Comparison of ENCODE assay signal across 15 mouse cellular contexts in the genomic region with DNA sequence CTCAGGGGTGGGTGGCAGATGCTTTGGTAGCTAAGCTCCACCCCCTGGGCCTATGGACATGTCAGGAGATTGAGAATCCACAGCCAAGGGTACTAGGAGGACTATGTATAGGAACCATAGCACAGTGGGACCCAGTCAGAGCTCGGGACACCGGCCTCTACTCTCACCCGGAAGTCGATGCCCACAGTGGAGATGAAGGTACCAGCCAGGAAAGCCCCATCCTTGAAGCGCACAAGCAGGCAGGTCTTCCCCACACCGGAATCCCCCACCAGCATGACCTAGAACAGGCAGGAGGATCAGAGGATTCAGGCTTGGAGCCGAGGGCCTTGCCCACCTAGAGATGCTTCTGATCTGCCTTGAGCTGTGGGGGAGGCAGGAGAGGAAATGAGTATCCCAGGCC. TPM values are rescaled to one million over a fixed set of nuclear protein-coding genes. Genes with fewer than 3 reads are reported as not detected.
DNase-seq lines count a peak whose midpoint lies in the region; ATAC-seq and TF ChIP-seq lines count a peak whose summit lies in the region.
"Had no signal": no experiment of that assay in that cellular context is flagged by ENCODE, and none has a peak within 500 bp of the region (broad histone marks: within the 10 kb centered on the region; RNA-seq: fewer than 3 reads in every experiment).

No protein-coding gene starts in this region.

- H3K27me3 ChIP-seq in hindbrain, embryonic 11.5 days (ENCODE audit: control insufficient read depth, insufficient read depth, low read length) = no peaks in the 10 kb centered on the region
- no peaks in the 10 kb centered on the region for H3K27me3 ChIP-seq in hindbrain, embryonic 12.5 days
- H3K27me3 ChIP-seq in midbrain, embryonic 12.5 days = no peaks in the 10 kb centered on the region
- no peaks in the 10 kb centered on the region for H3K27me3 ChIP-seq in midbrain, embryonic 11.5 days (ENCODE audit: control insufficient read depth, insufficient read depth, low read length)
- peaks cover 11% of the 10 kb centered on the region; the same call in 1 of the 2 replicates for H3K27me3 ChIP-seq in hindbrain, embryonic 13.5 days
- no peaks in the 10 kb centered on the region for H3K27me3 ChIP-seq in neural tube, embryonic 13.5 days
- H3K27me3 ChIP-seq in thymus, adult 2 months (ENCODE audit: control insufficient read depth, insufficient read depth, low read length) = no peaks in the 10 kb centered on the region

- no peak for TF ChIP-seq POLR2A in thymus, adult 2 months (IDR thresholded peaks at IDR 0.05; ENCODE audit: control insufficient read depth, extremely low read depth, insufficient read depth, low read length, poor library complexity)

- no peaks in the 10 kb centered on the region; the same call in 1 of the 2 replicates for H3K36me3 ChIP-seq in hindbrain, embryonic 11.5 days (ENCODE audit: control insufficient read depth, insufficient read depth, low read length)
- 0 out of 2 replicates have a peak, but pooled peaks cover 10% of the 10 kb centered on the region for H3K36me3 ChIP-seq in hindbrain, embryonic 12.5 days
- H3K36me3 ChIP-seq in midbrain, embryonic 12.5 days = peaks cover 6% of the 10 kb centered on the region
- no peaks in the 10 kb centered on the region for H3K36me3 ChIP-seq in midbrain, embryonic 11.5 days (ENCODE audit: control insufficient read depth, insufficient read depth, low read length)
- H3K36me3 ChIP-seq in hindbrain, embryonic 13.5 days = peaks cover 14% of the 10 kb centered on the region
- 0 out of 2 replicates have a peak, but pooled peaks cover 16% of the 10 kb centered on the region for H3K36me3 ChIP-seq in neural tube, embryonic 13.5 days
- H3K36me3 ChIP-seq in thymus, adult 2 months (ENCODE audit: control insufficient read depth, insufficient read depth, low read length) = no peaks in the 10 kb centered on the region

- H3K4me3 ChIP-seq in hindbrain, embryonic 11.5 days (ENCODE audit: low read depth, low read length) = no peak overlapping the region
- H3K4me3 ChIP-seq in hindbrain, embryonic 12.5 days = no peak overlapping the region
- H3K4me3 ChIP-seq in midbrain, embryonic 12.5 days = no peak overlapping the region
- no peak overlapping the region for H3K4me3 ChIP-seq in midbrain, embryonic 11.5 days (ENCODE audit: low read depth, low read length)
- no peak overlapping the region for H3K4me3 ChIP-seq in hindbrain, embryonic 13.5 days
- H3K4me3 ChIP-seq in neural tube, embryonic 13.5 days = no peak overlapping the region
- H3K4me3 ChIP-seq in thymus, adult 2 months (ENCODE audit: control insufficient read depth, insufficient read depth, low read length) = no peak overlapping the region
- H3K4me3 ChIP-seq: megakaryocyte, embryonic 14.5 days had no signal

- H3K9me3 ChIP-seq in hindbrain, embryonic 11.5 days (ENCODE audit: control insufficient read depth, low read length) = no peaks in the 10 kb centered on the region
- no peaks in the 10 kb centered on the region for H3K9me3 ChIP-seq in hindbrain, embryonic 12.5 days (replicated peaks)
- no peaks in the 10 kb centered on the region for H3K9me3 ChIP-seq in midbrain, embryonic 12.5 days
- no peaks in the 10 kb centered on the region for H3K9me3 ChIP-seq in midbrain, embryonic 11.5 days (ENCODE audit: control insufficient read depth, low read length)
- no peaks in the 10 kb centered on the region for H3K9me3 ChIP-seq in hindbrain, embryonic 13.5 days
- H3K9me3 ChIP-seq in neural tube, embryonic 13.5 days = no peaks in the 10 kb centered on the region
- H3K9me3 ChIP-seq: megakaryocyte, embryonic 14.5 days had no signal

- ATAC-seq in hindbrain, embryonic 11.5 days (ENCODE audit: low FRiP score) = no peak
- ATAC-seq in hindbrain, embryonic 12.5 days (ENCODE audit: low FRiP score) = no peak
- ATAC-seq in midbrain, embryonic 12.5 days (ENCODE audit: low FRiP score, low read depth) = no peak
- no peak for ATAC-seq in midbrain, embryonic 11.5 days (ENCODE audit: low FRiP score)
- ATAC-seq in hindbrain, embryonic 13.5 days (ENCODE audit: low FRiP score) = no peak
- no peak for ATAC-seq in neural tube, embryonic 13.5 days (ENCODE audit: low read depth)

- DNase-seq in hindbrain, embryonic 11.5 days (ENCODE audit: low spot score) = no peak
- no peak for DNase-seq in midbrain, embryonic 11.5 days (ENCODE audit: low spot score, missing footprints)
- DNase-seq in left cerebral cortex, adult 18-20 months (ENCODE audit: low spot score in 2 of 2) = no peak
- DNase-seq in thymus, adult 2 months = no peak
- DNase-seq: adrenal gland, postnatal 36 days; cerebellum, adult 18-20 months; heart, adult 11 months; lung, adult 18-20 months had no signal

- WGBS in hindbrain, embryonic 11.5 days = 76% methylated on average over 7 of the region's 7 CpGs
- 72% methylated on average over 7 of the region's 7 CpGs for whole genome bisulfite sequencing in hindbrain, embryonic 12.5 days
- 77% methylated on average over 7 of the region's 7 CpGs for WGBS in midbrain, embryonic 12.5 days
- 70% methylated on average over 7 of the region's 7 CpGs for WGBS in midbrain, embryonic 11.5 days
- 82% methylated on average over 7 of the region's 7 CpGs for whole genome bisulfite sequencing in hindbrain, embryonic 13.5 days
- 78% methylated on average over 7 of the region's 7 CpGs for WGBS in neural tube, embryonic 13.5 days
- WGBS in thymus, adult 2 months = 96% methylated on average over 7 of the region's 7 CpGs

- H3K9ac ChIP-seq in hindbrain, embryonic 11.5 days (ENCODE audit: low read depth, low read length) = peak overlapping the region; percentile 20; the same call in 1 of the 2 replicates
- H3K9ac ChIP-seq in hindbrain, embryonic 12.5 days = no peak overlapping the region
- peak overlapping the region; percentile 28 for H3K9ac ChIP-seq in midbrain, embryonic 12.5 days (replicated peaks)
- H3K9ac ChIP-seq in midbrain, embryonic 11.5 days (ENCODE audit: low read length) = no peak overlapping the region
- H3K9ac ChIP-seq in hindbrain, embryonic 13.5 days = peak overlapping the region; percentile 83
- H3K9ac ChIP-seq in neural tube, embryonic 13.5 days = peak overlapping the region; percentile 39; the same call in 1 of the 2 replicates

- no peak overlapping the region for H3K4me2 ChIP-seq in hindbrain, embryonic 11.5 days (replicated peaks; ENCODE audit: low read depth, low read length)
- no peak overlapping the region for H3K4me2 ChIP-seq in hindbrain, embryonic 12.5 days (replicated peaks)
- H3K4me2 ChIP-seq in midbrain, embryonic 12.5 days (replicated peaks) = no peak overlapping the region
- H3K4me2 ChIP-seq in midbrain, embryonic 11.5 days = no peak overlapping the region
- no peak overlapping the region for H3K4me2 ChIP-seq in hindbrain, embryonic 13.5 days
- H3K4me2 ChIP-seq in neural tube, embryonic 13.5 days = no peak overlapping the region

- H3K4me1 ChIP-seq in hindbrain, embryonic 11.5 days (replicated peaks; ENCODE audit: control insufficient read depth, insufficient read depth, low read length) = peaks cover 10% of the 10 kb centered on the region
- peaks cover 42% of the 10 kb centered on the region for H3K4me1 ChIP-seq in hindbrain, embryonic 12.5 days
- peaks cover 52% of the 10 kb centered on the region for H3K4me1 ChIP-seq in midbrain, embryonic 12.5 days
- peaks cover 29% of the 10 kb centered on the region for H3K4me1 ChIP-seq in midbrain, embryonic 11.5 days (ENCODE audit: control insufficient read depth, insufficient read depth, low read length)
- H3K4me1 ChIP-seq in hindbrain, embryonic 13.5 days (replicated peaks) = peaks cover 53% of the 10 kb centered on the region
- peaks cover 49% of the 10 kb centered on the region for H3K4me1 ChIP-seq in neural tube, embryonic 13.5 days (replicated peaks)
- peaks cover 21% of the 10 kb centered on the region for H3K4me1 ChIP-seq in thymus, adult 2 months (replicated peaks; ENCODE audit: control insufficient read depth, insufficient read depth, low read length)

- TF ChIP-seq CTCF in thymus, adult 2 months (IDR thresholded peaks at IDR 0.05; ENCODE audit: borderline replicate concordance, control insufficient read depth, extremely low read depth, insufficient read depth, low read length, poor library complexity) = no peak

- H3K27ac ChIP-seq in hindbrain, embryonic 11.5 days (ENCODE audit: low read depth, low read length) = no peak overlapping the region
- no peak overlapping the region for H3K27ac ChIP-seq in hindbrain, embryonic 12.5 days
- H3K27ac ChIP-seq in midbrain, embryonic 12.5 days (replicated peaks) = no peak overlapping the region
- no peak overlapping the region for H3K27ac ChIP-seq in midbrain, embryonic 11.5 days (ENCODE audit: low read depth, low read length)
- H3K27ac ChIP-seq in hindbrain, embryonic 13.5 days = no peak overlapping the region
- H3K27ac ChIP-seq in neural tube, embryonic 13.5 days (replicated peaks) = no peak overlapping the region
- no peak overlapping the region for H3K27ac ChIP-seq in thymus, adult 2 months (ENCODE audit: control insufficient read depth, insufficient read depth, low read length)

RNA-seq across cellular contexts. Expression of gene Rab26, which starts 2.0 kb away (rescaled TPM):
- 1.8 and 2.8 TPM in 2 replicates for polyA plus RNA-seq in hindbrain, embryonic 11.5 days (2014; fragmentation: Nextera tagmentation; extraction: Ambion mirVana)
- 2.1 and 2.8 TPM in 2 replicates for polyA plus RNA-seq in hindbrain, embryonic 12.5 days (2016; fragmentation: Nextera tagmentation; extraction: Ambion mirVana)
- 1.9 and 2.2 TPM in 2 replicates for polyA plus RNA-seq in midbrain, embryonic 12.5 days (2016; fragmentation: Nextera tagmentation; extraction: Ambion mirVana)
- 1.8 and 2.2 TPM in 2 replicates for polyA plus RNA-seq in midbrain, embryonic 11.5 days (2014; fragmentation: Nextera tagmentation; extraction: Ambion mirVana)
- 2.8 and 3.1 TPM in 2 replicates for polyA plus RNA-seq in hindbrain, embryonic 13.5 days (2015; fragmentation: Nextera tagmentation; extraction: Ambion mirVana)
- polyA plus RNA-seq in neural tube, embryonic 13.5 days (2015; fragmentation: Nextera tagmentation; extraction: Ambion mirVana) = 1.5 and 1.6 TPM in 2 replicates
- 10 to 100 TPM; 45.8 to 50.0 TPM for total RNA-seq in left cerebral cortex, adult 18-20 months (2021)
- polyA plus RNA-seq in thymus, adult 2 months (2012; rRNA removed) = 1.6 and 1.9 TPM in 2 replicates
- total RNA-seq: heart, postnatal 25 days; neutrophil, adult 5-6 weeks had no signal

RNA-seq across cellular contexts. Expression of gene Traf7, which starts 4.3 kb away (rescaled TPM):
- 65.8 and 71.1 TPM in 2 replicates for polyA plus RNA-seq in hindbrain, embryonic 11.5 days (2014; fragmentation: Nextera tagmentation; extraction: Ambion mirVana)
- polyA plus RNA-seq in hindbrain, embryonic 12.5 days (2016; fragmentation: Nextera tagmentation; extraction: Ambion mirVana) = 86.5 and 87.0 TPM in 2 replicates
- 92.4 and 94.9 TPM in 2 replicates for polyA plus RNA-seq in midbrain, embryonic 12.5 days (2016; fragmentation: Nextera tagmentation; extraction: Ambion mirVana)
- polyA plus RNA-seq in midbrain, embryonic 11.5 days (2014; fragmentation: Nextera tagmentation; extraction: Ambion mirVana) = 67.1 and 80.8 TPM in 2 replicates
- polyA plus RNA-seq in hindbrain, embryonic 13.5 days (2015; fragmentation: Nextera tagmentation; extraction: Ambion mirVana) = 86.0 and 89.9 TPM in 2 replicates
- 70.1 and 82.9 TPM in 2 replicates for polyA plus RNA-seq in neural tube, embryonic 13.5 days (2015; fragmentation: Nextera tagmentation; extraction: Ambion mirVana)
- total RNA-seq in left cerebral cortex, adult 18-20 months (2021) = 10 to 100 TPM; 64.2 to 83.9 TPM
- polyA plus RNA-seq in thymus, adult 2 months (2012; rRNA removed) = 339 and 362 TPM in 2 replicates

RNA-seq across cellular contexts. Expression of gene Pkd1, which starts 17.6 kb away (rescaled TPM):
- 16.0 and 22.2 TPM in 2 replicates for polyA plus RNA-seq in hindbrain, embryonic 11.5 days (2014; fragmentation: Nextera tagmentation; extraction: Ambion mirVana)
- 20.5 and 25.5 TPM in 2 replicates for polyA plus RNA-seq in hindbrain, embryonic 12.5 days (2016; fragmentation: Nextera tagmentation; extraction: Ambion mirVana)
- polyA plus RNA-seq in midbrain, embryonic 12.5 days (2016; fragmentation: Nextera tagmentation; extraction: Ambion mirVana) = 25.1 and 27.1 TPM in 2 replicates
- polyA plus RNA-seq in midbrain, embryonic 11.5 days (2014; fragmentation: Nextera tagmentation; extraction: Ambion mirVana) = 11.9 and 18.5 TPM in 2 replicates
- polyA plus RNA-seq in hindbrain, embryonic 13.5 days (2015; fragmentation: Nextera tagmentation; extraction: Ambion mirVana) = 20.1 and 21.6 TPM in 2 replicates
- polyA plus RNA-seq in neural tube, embryonic 13.5 days (2015; fragmentation: Nextera tagmentation; extraction: Ambion mirVana) = 20.1 and 22.9 TPM in 2 replicates
- total RNA-seq in left cerebral cortex, adult 18-20 months (2021) = 10 to 100 TPM; 67.5 to 71.2 TPM
- polyA plus RNA-seq in thymus, adult 2 months (2012; rRNA removed) = 85.0 and 92.8 TPM in 2 replicates

RNA-seq across cellular contexts. Expression of gene Caskin1, which starts 43.6 kb away (rescaled TPM):
- polyA plus RNA-seq in hindbrain, embryonic 11.5 days (2014; fragmentation: Nextera tagmentation; extraction: Ambion mirVana) = 6.4 and 9.2 TPM in 2 replicates
- 24.2 and 25.0 TPM in 2 replicates for polyA plus RNA-seq in hindbrain, embryonic 12.5 days (2016; fragmentation: Nextera tagmentation; extraction: Ambion mirVana)
- 20.2 and 23.0 TPM in 2 replicates for polyA plus RNA-seq in midbrain, embryonic 12.5 days (2016; fragmentation: Nextera tagmentation; extraction: Ambion mirVana)
- 5.5 and 6.2 TPM in 2 replicates for polyA plus RNA-seq in midbrain, embryonic 11.5 days (2014; fragmentation: Nextera tagmentation; extraction: Ambion mirVana)
- 32.8 and 34.3 TPM in 2 replicates for polyA plus RNA-seq in hindbrain, embryonic 13.5 days (2015; fragmentation: Nextera tagmentation; extraction: Ambion mirVana)
- 35.0 and 35.3 TPM in 2 replicates for polyA plus RNA-seq in neural tube, embryonic 13.5 days (2015; fragmentation: Nextera tagmentation; extraction: Ambion mirVana)
- 100 to 1,000 TPM; 123 to 129 TPM for total RNA-seq in left cerebral cortex, adult 18-20 months (2021)
- 0.15 and 0.20 TPM in 2 replicates for polyA plus RNA-seq in thymus, adult 2 months (2012; rRNA removed)
- total RNA-seq: neutrophil, adult 5-6 weeks had no signal

RNA-seq across cellular contexts. Expression of gene Mlst8, which starts 53.2 kb away (rescaled TPM):
- 27.8 and 37.7 TPM in 2 replicates for polyA plus RNA-seq in hindbrain, embryonic 11.5 days (2014; fragmentation: Nextera tagmentation; extraction: Ambion mirVana)
- polyA plus RNA-seq in hindbrain, embryonic 12.5 days (2016; fragmentation: Nextera tagmentation; extraction: Ambion mirVana) = 35.2 and 36.9 TPM in 2 replicates
- polyA plus RNA-seq in midbrain, embryonic 12.5 days (2016; fragmentation: Nextera tagmentation; extraction: Ambion mirVana) = 37.0 TPM in 2 replicates
- polyA plus RNA-seq in midbrain, embryonic 11.5 days (2014; fragmentation: Nextera tagmentation; extraction: Ambion mirVana) = 28.9 and 30.3 TPM in 2 replicates
- 35.5 and 36.1 TPM in 2 replicates for polyA plus RNA-seq in hindbrain, embryonic 13.5 days (2015; fragmentation: Nextera tagmentation; extraction: Ambion mirVana)
- polyA plus RNA-seq in neural tube, embryonic 13.5 days (2015; fragmentation: Nextera tagmentation; extraction: Ambion mirVana) = 35.7 and 36.2 TPM in 2 replicates
- total RNA-seq in left cerebral cortex, adult 18-20 months (2021) = 10 to 100 TPM; 34.9 to 35.3 TPM
- 78.9 and 84.5 TPM in 2 replicates for polyA plus RNA-seq in thymus, adult 2 months (2012; rRNA removed)

Comparison
In these comparisons a context has a peak if more than half of its experiments do, and no peak if none do; other contexts are left out.
1. H3K9ac ChIP-seq: peak in hindbrain, embryonic 11.5 days (single experiment), midbrain, embryonic 12.5 days (single experiment), hindbrain, embryonic 13.5 days (single experiment) and neural tube, embryonic 13.5 days (single experiment); none in hindbrain, embryonic 12.5 days (single experiment) and midbrain, embryonic 11.5 days (single experiment).